Mouse (Mus musculus) cortical plate, adult 2 months (tissue): ENCODE measurements around the gene Prrt2.

Source experiments
- CTCF ChIP-seq: fragments of 200-500 bp; IDR thresholded peaks from 2 replicates; pipeline ENCODE4 v1.5.1; 2011; ENCODE audit warnings: mild to moderate bottlenecking, control low read depth, low read length; ENCODE audit not compliant: insufficient read depth; ENCODE audit errors: extremely low read depth
- POLR2A ChIP-seq: fragments of 200-500 bp; IDR thresholded peaks from 2 replicates; pipeline ENCODE4 v1.6.1; 2011; ENCODE audit warnings: mild to moderate bottlenecking, low read length, control low read depth; ENCODE audit not compliant: insufficient read depth; ENCODE audit errors: extremely low read depth

DNA sequence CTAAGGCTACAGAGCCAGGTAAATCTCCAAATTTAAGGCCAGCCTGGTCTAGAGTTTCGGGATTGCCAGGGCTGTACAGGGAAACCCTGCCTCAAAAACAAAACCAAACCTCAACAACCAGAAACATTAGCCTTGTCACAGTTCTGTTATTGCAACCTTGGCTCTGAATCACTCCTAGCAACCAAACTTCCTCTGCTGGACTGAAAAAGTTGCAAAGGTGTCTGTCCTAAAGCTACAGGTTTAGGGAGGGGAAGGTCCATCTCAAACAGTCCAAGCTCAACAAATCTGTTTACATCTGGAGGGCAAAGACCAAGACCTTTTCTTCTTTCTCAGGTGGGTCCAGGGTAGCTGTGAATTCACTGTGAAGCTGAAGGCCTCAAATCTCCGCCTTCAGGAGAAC is 10.0 kb downstream of the Prrt2 start:
- TF ChIP-seq CTCF (no peak), POLR2A (no peak)
